Mouse (Mus musculus): ENCODE measurements around the gene Fam131c. TPM values are rescaled to one million over a fixed set of nuclear protein-coding genes. Genes with fewer than 3 reads are reported as not detected.

Gene Fam131c
- polyA plus RNA-seq, 1 experiment from 2014 or later = 0.76 TPM

DNA sequence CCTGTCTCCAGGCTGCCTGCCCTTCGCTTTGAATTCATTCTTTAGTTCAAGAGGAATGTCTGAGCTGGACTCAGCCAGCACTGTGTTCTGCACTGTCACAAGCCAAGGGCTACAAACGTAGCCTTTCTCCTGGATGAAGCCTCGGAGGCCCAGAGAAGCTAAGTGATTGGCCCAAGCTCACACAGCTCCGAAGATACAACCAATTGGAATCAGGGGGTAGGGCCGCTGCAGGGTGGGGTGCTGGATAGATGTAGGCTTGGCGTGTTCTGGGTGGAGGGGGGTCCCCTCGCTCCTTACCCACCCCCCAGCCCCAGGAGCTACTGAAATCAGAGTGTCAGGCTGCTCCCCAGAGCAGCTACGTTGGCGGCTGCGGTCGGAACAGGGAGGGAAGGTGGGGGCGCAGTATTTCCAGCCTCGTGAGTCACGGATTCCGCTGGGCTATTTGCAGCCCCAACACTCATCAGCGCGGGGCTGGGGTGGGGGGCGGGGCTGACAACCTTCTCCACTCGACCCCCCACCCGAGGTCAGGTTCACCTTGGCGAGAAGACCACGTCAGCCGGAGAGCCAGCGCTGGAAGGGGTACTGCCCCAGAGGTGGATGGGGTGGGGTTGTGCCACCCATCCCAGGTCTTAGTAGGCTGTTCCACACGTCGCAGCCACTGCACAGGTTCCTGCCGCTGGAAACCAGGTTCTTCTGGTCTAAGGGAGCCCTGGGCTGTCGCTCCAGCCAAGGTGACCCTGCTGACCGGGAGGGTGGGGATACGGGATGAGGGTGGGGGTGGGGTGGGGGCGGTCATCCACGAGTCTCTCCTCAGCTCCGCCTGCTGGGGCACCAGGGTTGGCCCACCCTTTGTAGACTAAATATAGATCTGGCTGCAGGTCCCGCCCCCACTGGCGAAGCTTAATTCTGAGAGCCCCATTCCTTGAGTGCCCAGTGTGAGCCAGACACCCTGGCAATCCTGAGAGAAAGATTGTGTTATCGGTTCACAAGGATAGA lies 57.8 kb downstream of the Fam131c start:
- H3K27me3 ChIP-seq (ENCODE audit: control insufficient read depth, insufficient read depth, low read length) = peaks cover 3% of the 10 kb centered on the region; the same call in 1 of the 2 replicates
- H3K4me1 ChIP-seq (ENCODE audit: control insufficient read depth, insufficient read depth, low read length) = peaks cover 2% of the 10 kb centered on the region; the same call in 1 of the 2 replicates
- peak overlapping the region; percentile 34 for H3K4me3 ChIP-seq (ENCODE audit: low read depth, low read length)
- no peak overlapping the region for H3K27ac ChIP-seq (replicated peaks; ENCODE audit: low read depth, low read length)
- 4% methylated on average over 36 of the region's 36 CpGs for WGBS
- peak overlapping the region; percentile 77 for H3K4me2 ChIP-seq (ENCODE audit: low read depth, low read length)
- H3K36me3 ChIP-seq (replicated peaks; ENCODE audit: control insufficient read depth, insufficient read depth, low read depth, low read length) = no peaks in the 10 kb centered on the region
- peak; percentile 59 for DNase-seq (ENCODE audit: low spot score)
- ATAC-seq (replicated peaks; ENCODE audit: insufficient number of reproducible peaks, low FRiP score, low TSS enrichment, low read depth) = peak; percentile 83
- H3K9me3 ChIP-seq (replicated peaks; ENCODE audit: control insufficient read depth, low read length) = no peaks in the 10 kb centered on the region
- peak overlapping the region; percentile 30; the same call in 1 of the 2 replicates for H3K9ac ChIP-seq (replicated peaks; ENCODE audit: low read length)

DNA sequence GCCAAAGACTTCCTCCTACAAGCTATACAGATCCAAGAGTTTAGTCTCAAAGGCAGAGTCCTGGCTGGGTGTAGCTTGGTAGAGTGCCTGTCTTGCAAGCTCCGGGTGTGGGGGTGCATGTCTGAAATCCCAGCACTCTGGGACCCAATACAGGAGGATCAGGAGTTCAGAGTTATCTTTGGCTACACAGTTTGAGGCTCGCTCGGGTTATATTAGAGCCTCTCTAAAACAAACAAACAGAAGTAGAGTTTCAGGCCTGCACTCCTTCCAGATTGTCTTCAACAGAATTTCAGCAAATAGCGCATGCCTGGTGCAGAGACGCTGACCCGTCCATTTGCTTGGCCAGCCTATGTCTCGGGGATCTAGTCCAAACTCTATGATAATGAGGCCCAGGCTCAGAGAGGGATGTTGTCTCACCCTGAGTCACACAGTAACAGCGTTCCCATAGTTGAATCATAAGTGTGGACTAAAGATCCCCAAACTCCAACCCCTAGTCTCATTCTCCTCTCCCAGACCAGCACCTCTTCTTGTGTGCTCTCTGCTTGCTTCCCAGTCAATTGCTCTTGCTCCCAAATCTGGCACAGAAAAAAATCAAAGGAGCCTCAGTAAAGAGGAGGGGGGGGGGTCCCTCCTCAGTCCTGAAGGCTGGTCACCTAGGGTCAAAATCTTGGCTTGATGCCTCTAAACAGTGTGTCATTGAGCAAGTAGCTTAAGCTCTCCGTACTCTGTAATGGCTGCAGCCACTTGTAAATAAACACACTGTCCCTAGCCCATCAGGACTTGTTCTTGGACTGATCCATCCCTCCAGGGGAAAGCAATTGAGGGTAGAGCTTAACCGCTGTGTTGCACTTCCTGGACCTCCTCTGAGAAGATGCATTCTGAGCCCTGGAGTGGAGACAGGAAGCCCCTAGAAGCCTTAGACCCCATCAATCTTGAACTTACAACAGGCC lies 59.1 kb downstream of the Fam131c start:
- WGBS = 62% methylated on average over 10 of the region's 10 CpGs
- Histone ChIP-seq H3K9me3 (replicated peaks; ENCODE audit: control insufficient read depth, low read length) (no peaks in the 10 kb centered on the region), H3K27ac (replicated peaks; ENCODE audit: low read depth, low read length) (no peak overlapping the region), H3K27me3 (ENCODE audit: control insufficient read depth, insufficient read depth, low read length) (peaks cover 3% of the 10 kb centered on the region; the same call in 1 of the 2 replicates), H3K4me2 (ENCODE audit: low read depth, low read length) (no peak overlapping the region), H3K4me1 (ENCODE audit: control insufficient read depth, insufficient read depth, low read length) (peaks cover 2% of the 10 kb centered on the region; the same call in 1 of the 2 replicates), H3K9ac (replicated peaks; ENCODE audit: low read length) (no peak overlapping the region), H3K4me3 (ENCODE audit: low read depth, low read length) (no peak overlapping the region), H3K36me3 (replicated peaks; ENCODE audit: control insufficient read depth, insufficient read depth, low read depth, low read length) (no peaks in the 10 kb centered on the region)
- DNase-seq (ENCODE audit: low spot score) (no peak), ATAC-seq (replicated peaks; ENCODE audit: insufficient number of reproducible peaks, low FRiP score, low TSS enrichment, low read depth) (no peak)

- H3K36me3 ChIP-seq (replicated peaks; ENCODE audit: control insufficient read depth, insufficient read depth, low read depth, low read length) = no peaks in the 10 kb centered on the region
- H3K4me3 ChIP-seq (ENCODE audit: low read depth, low read length) = no peak overlapping the region
- ATAC-seq (replicated peaks; ENCODE audit: insufficient number of reproducible peaks, low FRiP score, low TSS enrichment, low read depth) (no peak), DNase-seq (ENCODE audit: low spot score) (no peak)
- no peak overlapping the region for H3K4me2 ChIP-seq (ENCODE audit: low read depth, low read length)
- H3K9me3 ChIP-seq (replicated peaks; ENCODE audit: control insufficient read depth, low read length) = no peaks in the 10 kb centered on the region
- 87% methylated on average over 13 of the region's 13 CpGs for WGBS
- H3K27me3 ChIP-seq (ENCODE audit: control insufficient read depth, insufficient read depth, low read length) = peaks cover 3% of the 10 kb centered on the region; the same call in 1 of the 2 replicates
- H3K9ac ChIP-seq (replicated peaks; ENCODE audit: low read length) = no peak overlapping the region
- H3K27ac ChIP-seq (replicated peaks; ENCODE audit: low read depth, low read length) = no peak overlapping the region
- H3K4me1 ChIP-seq (ENCODE audit: control insufficient read depth, insufficient read depth, low read length) = peaks cover 2% of the 10 kb centered on the region; the same call in 1 of the 2 replicates
These were observed 59.9 kb downstream of the Fam131c start for GRCm38 (mm10) chr4:141427921-141428320.

DNA sequence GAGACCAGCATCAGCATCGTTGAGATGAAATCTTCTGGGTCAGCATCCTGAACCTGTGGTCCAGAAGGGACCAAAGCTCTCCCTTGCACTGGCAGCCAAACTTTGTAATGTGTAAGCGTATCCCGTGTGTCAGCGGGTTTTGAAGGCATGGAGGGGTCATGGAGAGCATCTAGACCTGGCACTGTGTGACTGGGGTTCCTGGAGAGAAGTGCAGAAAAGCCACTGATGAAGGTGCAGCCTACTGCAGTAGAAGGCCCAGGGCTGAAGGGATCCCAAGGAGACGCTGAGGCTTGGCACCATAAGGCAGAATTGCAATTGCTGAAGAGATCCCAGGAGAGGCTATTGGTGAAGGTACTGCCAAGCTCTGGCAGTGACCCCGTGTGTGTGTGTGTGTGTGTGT lies 61.4 kb downstream of the Fam131c start:
- no peaks in the 10 kb centered on the region for H3K9me3 ChIP-seq (replicated peaks; ENCODE audit: control insufficient read depth, low read length)
- no peak overlapping the region for H3K9ac ChIP-seq (replicated peaks; ENCODE audit: low read length)
- no peak overlapping the region for H3K4me3 ChIP-seq (ENCODE audit: low read depth, low read length)
- 83% methylated on average over 6 of the region's 6 CpGs for WGBS
- no peaks in the 10 kb centered on the region for H3K36me3 ChIP-seq (replicated peaks; ENCODE audit: control insufficient read depth, insufficient read depth, low read depth, low read length)
- no peak overlapping the region for H3K4me2 ChIP-seq (ENCODE audit: low read depth, low read length)
- H3K4me1 ChIP-seq (ENCODE audit: control insufficient read depth, insufficient read depth, low read length) = peaks cover 2% of the 10 kb centered on the region; the same call in 1 of the 2 replicates
- H3K27me3 ChIP-seq (ENCODE audit: control insufficient read depth, insufficient read depth, low read length) = peaks cover 3% of the 10 kb centered on the region; the same call in 1 of the 2 replicates
- no peak overlapping the region for H3K27ac ChIP-seq (replicated peaks; ENCODE audit: low read depth, low read length)
- no peak for DNase-seq (ENCODE audit: low spot score)
- ATAC-seq (replicated peaks; ENCODE audit: insufficient number of reproducible peaks, low FRiP score, low TSS enrichment, low read depth) = no peak

DNA sequence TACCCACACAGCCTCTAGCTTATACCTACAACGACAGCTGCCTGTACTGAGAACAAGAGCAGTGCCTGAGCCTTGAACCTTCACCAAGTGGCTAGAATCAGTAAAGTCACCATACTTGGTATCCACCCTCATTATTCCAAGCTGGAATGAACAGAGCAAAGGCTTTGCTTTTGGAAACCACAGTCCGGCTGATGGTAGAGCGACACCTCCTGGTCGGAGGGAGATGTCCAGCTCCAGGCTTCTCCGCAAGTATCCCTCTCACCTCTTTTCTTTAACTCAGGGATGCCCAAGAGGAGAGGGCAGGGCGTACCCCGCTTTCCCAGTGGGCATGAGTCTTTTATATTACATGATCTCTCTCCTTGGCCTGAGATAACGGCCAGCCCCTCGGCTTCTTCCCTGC lies 61.8 kb downstream of the Fam131c start:
- no peak overlapping the region for H3K9ac ChIP-seq (replicated peaks; ENCODE audit: low read length)
- H3K4me1 ChIP-seq (ENCODE audit: control insufficient read depth, insufficient read depth, low read length) = peaks cover 2% of the 10 kb centered on the region; the same call in 1 of the 2 replicates
- no peak overlapping the region for H3K4me2 ChIP-seq (ENCODE audit: low read depth, low read length)
- no peaks in the 10 kb centered on the region for H3K36me3 ChIP-seq (replicated peaks; ENCODE audit: control insufficient read depth, insufficient read depth, low read depth, low read length)
- H3K4me3 ChIP-seq (ENCODE audit: low read depth, low read length) = no peak overlapping the region
- H3K9me3 ChIP-seq (replicated peaks; ENCODE audit: control insufficient read depth, low read length) = no peaks in the 10 kb centered on the region
- ATAC-seq (replicated peaks; ENCODE audit: insufficient number of reproducible peaks, low FRiP score, low TSS enrichment, low read depth) (no peak), DNase-seq (ENCODE audit: low spot score) (peak; percentile 40)
- H3K27ac ChIP-seq (replicated peaks; ENCODE audit: low read depth, low read length) = no peak overlapping the region
- H3K27me3 ChIP-seq (ENCODE audit: control insufficient read depth, insufficient read depth, low read length) = peaks cover 3% of the 10 kb centered on the region; the same call in 1 of the 2 replicates
- WGBS = 51% methylated on average over 9 of the region's 9 CpGs

DNA sequence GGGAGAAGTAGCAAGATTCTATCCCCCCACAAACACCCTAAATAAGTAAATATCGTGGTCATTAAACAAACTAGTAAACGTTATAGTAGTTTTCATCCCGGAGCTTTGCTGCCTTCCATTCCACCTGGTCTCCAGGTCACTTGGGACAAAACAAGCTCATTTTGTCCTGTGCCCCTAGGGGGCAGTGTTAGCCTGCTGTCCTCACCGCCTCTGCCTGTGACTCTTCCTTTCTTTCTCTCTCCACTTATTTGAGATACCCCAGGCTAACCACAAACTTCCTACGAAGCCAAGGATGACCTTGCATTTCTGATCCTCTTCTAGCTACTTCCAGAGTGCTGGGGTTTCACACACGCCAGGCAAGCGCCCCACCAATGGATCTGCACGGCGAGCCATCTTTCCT lies 63.0 kb downstream of the Fam131c start:
- Histone ChIP-seq H3K4me2 (ENCODE audit: low read depth, low read length) (no peak overlapping the region), H3K4me1 (ENCODE audit: control insufficient read depth, insufficient read depth, low read length) (0 out of 2 replicates have a peak, but pooled peaks cover under 1% of the 10 kb centered on the region), H3K27me3 (ENCODE audit: control insufficient read depth, insufficient read depth, low read length) (no peaks in the 10 kb centered on the region), H3K36me3 (replicated peaks; ENCODE audit: control insufficient read depth, insufficient read depth, low read depth, low read length) (no peaks in the 10 kb centered on the region), H3K4me3 (ENCODE audit: low read depth, low read length) (no peak overlapping the region), H3K9ac (replicated peaks; ENCODE audit: low read length) (no peak overlapping the region), H3K9me3 (replicated peaks; ENCODE audit: control insufficient read depth, low read length) (no peaks in the 10 kb centered on the region), H3K27ac (replicated peaks; ENCODE audit: low read depth, low read length) (no peak overlapping the region)
- ATAC-seq (replicated peaks; ENCODE audit: insufficient number of reproducible peaks, low FRiP score, low TSS enrichment, low read depth) (no peak), DNase-seq (ENCODE audit: low spot score) (peak; percentile 68)
- WGBS = 40% methylated on average over 9 of the region's 9 CpGs

DNA sequence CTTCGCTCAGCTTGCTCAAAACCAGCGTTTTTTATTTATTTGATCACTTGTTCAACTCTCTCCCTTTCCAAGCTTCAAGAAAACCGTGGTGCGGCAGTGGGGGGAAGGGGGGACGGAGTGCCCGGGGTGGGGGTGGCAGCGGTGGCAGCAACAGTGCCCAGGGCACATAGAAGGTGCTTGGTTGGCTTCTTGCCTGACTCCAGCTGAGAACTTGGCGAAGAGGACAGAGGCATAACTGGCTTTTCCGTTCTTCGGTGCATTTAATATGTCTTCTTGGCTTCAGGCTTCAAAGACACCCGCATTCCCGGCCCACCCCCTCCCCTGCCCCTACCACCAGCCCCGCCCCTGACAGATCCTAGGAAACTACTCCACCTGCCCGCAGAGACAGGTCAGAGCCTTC lies 64.6 kb downstream of the Fam131c start:
- DNase-seq (ENCODE audit: low spot score) (no peak), ATAC-seq (replicated peaks; ENCODE audit: insufficient number of reproducible peaks, low FRiP score, low TSS enrichment, low read depth) (no peak)
- no peaks in the 10 kb centered on the region for H3K36me3 ChIP-seq (replicated peaks; ENCODE audit: control insufficient read depth, insufficient read depth, low read depth, low read length)
- no peak overlapping the region for H3K9ac ChIP-seq (replicated peaks; ENCODE audit: low read length)
- no peaks in the 10 kb centered on the region for H3K27me3 ChIP-seq (ENCODE audit: control insufficient read depth, insufficient read depth, low read length)
- H3K4me3 ChIP-seq (ENCODE audit: low read depth, low read length) = no peak overlapping the region
- H3K4me1 ChIP-seq (ENCODE audit: control insufficient read depth, insufficient read depth, low read length) = no peaks in the 10 kb centered on the region
- no peak overlapping the region for H3K27ac ChIP-seq (replicated peaks; ENCODE audit: low read depth, low read length)
- H3K9me3 ChIP-seq (replicated peaks; ENCODE audit: control insufficient read depth, low read length) = no peaks in the 10 kb centered on the region
- WGBS = 68% methylated on average over 14 of the region's 14 CpGs
- no peak overlapping the region for H3K4me2 ChIP-seq (ENCODE audit: low read depth, low read length)
